Mouse (Mus musculus) forebrain, embryonic 16.5 days (tissue): ENCODE measurements around the gene Col27a1. TPM values are rescaled to one million over a fixed set of nuclear protein-coding genes. Genes with fewer than 3 reads are reported as not detected.

ENCODE experiments used
- ATAC-seq: fragments of 200-750 bp; cut with Nextera tagmentation; 2 replicates; pipeline ENCODE4 v1.8.0; 2017; ENCODE audit warnings: mild to moderate bottlenecking, moderate library complexity
- H3K27ac ChIP-seq: fragments of 300-500 bp; sonication (generic); 2 replicates; pipeline ENCODE4 v1.5.1; 2014; ENCODE audit warnings: low read length, control low read depth
- H3K27me3 ChIP-seq: fragments of 300-500 bp; sonication (generic); replicated peaks from 2 replicates; pipeline ENCODE4 v1.6.1; 2014; ENCODE audit warnings: low read length; ENCODE audit not compliant: control insufficient read depth, insufficient read depth
- H3K36me3 ChIP-seq: fragments of 300-500 bp; sonication (generic); 2 replicates; pipeline ENCODE4 v1.6.1; 2014; ENCODE audit not compliant: control insufficient read depth, insufficient read depth
- H3K4me1 ChIP-seq: fragments of 300-500 bp; sonication (generic); replicated peaks from 2 replicates; pipeline ENCODE4 v1.6.1; 2014; ENCODE audit warnings: low read length; ENCODE audit not compliant: control insufficient read depth, insufficient read depth
- H3K4me2 ChIP-seq: fragments of 300-500 bp; sonication (generic); 2 replicates; pipeline ENCODE4 v1.6.1; 2014; ENCODE audit warnings: mild to moderate bottlenecking, low read length, control low read depth
- H3K4me3 ChIP-seq: fragments of 300-500 bp; sonication (generic); replicated peaks from 2 replicates; pipeline ENCODE4 v1.5.1; 2014; ENCODE audit warnings: mild to moderate bottlenecking, low read length, control low read depth
- H3K9ac ChIP-seq: fragments of 300-500 bp; sonication (generic); replicated peaks from 2 replicates; pipeline ENCODE4 v1.6.1; 2014; ENCODE audit warnings: low read depth, low read length, control low read depth
- H3K9me3 ChIP-seq: fragments of 300-500 bp; sonication (generic); 2 replicates; pipeline ENCODE4 v1.6.1; 2016; ENCODE audit warnings: low read length; ENCODE audit not compliant: control insufficient read depth
- WGBS: fragments of 180-500 bp; shearing (Covaris S2); extraction: QIAGEN DNeasy Blood & Tissue Kit; methylation state at CpG from one replicate; pipeline ENCODE4 v1.1.7; 2014; 5-methylcytosine and 5-hydroxymethylcytosine counted together
- polyA plus RNA-seq: library from polyadenylated mRNA; unstranded; fragments of >200 nt; fragmentation: Nextera tagmentation; extraction: Ambion mirVana; gene quantifications from 2 replicates; pipeline ENCODE4 v1.2.1, GENCODE M21; 2015

The Col27a1 gene
- polyA plus RNA-seq, 1 experiment from 2014 or later, result 0.98 TPM

DNA sequence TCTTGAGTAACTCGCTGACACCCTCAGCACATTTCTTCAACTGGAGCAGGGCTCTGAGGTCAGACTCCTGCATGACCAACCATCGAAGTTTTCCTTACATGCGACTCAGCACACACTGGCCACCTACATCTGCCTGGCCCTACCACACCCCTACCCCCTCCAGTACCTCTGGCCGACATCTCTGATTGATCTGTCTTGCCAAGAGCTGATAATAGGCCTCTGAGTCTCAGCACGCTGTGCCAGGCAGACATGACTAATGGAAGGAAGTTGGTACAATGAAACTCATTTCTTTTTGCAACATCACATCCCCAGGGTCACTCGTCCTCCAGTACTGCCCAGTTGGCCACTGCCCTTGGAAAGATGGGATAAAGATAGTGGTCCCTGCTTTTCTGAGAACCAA, 35.1 kb downstream of the Col27a1 start:
- no peaks in the 10 kb centered on the region for H3K9me3 ChIP-seq
- no peak for ATAC-seq
- H3K4me2 ChIP-seq, result no peak overlapping the region
- no peaks in the 10 kb centered on the region for H3K27me3 ChIP-seq
- no peak overlapping the region for H3K4me3 ChIP-seq
- no peaks in the 10 kb centered on the region for H3K4me1 ChIP-seq
- WGBS, result 81% methylated on average over 6 of the region's 6 CpGs
- no peak overlapping the region for H3K27ac ChIP-seq
- H3K36me3 ChIP-seq, result no peaks in the 10 kb centered on the region
- no peak overlapping the region for H3K9ac ChIP-seq

DNA sequence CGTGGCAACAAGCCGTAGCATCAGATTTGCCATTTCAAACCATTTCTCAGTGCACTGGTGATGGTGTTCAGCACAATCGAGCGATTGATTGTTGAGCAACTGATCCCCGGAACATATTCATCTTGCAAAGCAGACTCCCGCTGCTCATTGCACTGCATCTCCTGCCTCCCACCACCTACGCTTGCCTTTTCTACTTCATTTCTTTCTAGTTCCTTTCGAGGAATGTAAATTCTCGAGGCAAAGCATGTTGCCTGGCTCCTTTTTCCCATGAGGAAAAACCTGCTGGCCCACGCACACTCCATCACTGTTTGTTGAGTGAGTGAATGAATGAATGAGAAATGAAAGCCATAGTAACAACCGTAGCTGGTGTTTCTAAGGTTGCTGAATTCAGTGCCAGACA, 38.0 kb downstream of the Col27a1 start:
- no peak overlapping the region for H3K4me2 ChIP-seq
- no peak overlapping the region for H3K4me3 ChIP-seq
- no peaks in the 10 kb centered on the region for H3K4me1 ChIP-seq
- H3K9me3 ChIP-seq, result no peaks in the 10 kb centered on the region
- ATAC-seq, result no peak
- H3K27me3 ChIP-seq, result no peaks in the 10 kb centered on the region
- H3K9ac ChIP-seq, result no peak overlapping the region
- no peaks in the 10 kb centered on the region for H3K36me3 ChIP-seq
- H3K27ac ChIP-seq, result no peak overlapping the region
- 86% methylated on average over 11 of the region's 11 CpGs for WGBS

DNA sequence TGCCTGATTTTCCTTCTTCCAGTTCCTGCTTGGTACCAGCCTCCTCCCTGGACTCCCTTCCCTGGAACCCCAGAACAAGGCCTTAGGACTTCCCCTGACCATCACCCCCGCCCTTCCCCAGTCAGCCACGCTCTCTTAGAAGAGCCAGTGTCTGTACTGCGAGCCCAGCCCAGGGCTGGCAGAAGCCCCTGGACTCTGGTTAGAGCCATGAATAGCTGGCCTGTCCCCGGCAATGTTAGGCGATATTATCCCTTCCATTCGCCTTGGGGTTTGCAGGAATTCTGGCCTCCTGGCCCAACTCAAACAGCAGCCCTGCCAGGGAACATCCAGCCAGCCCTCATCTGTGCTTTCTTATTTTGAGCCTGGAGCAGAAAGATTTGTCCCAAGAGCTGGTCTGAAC, 39.9 kb downstream of the Col27a1 start:
- no peaks in the 10 kb centered on the region for H3K36me3 ChIP-seq
- no peak for ATAC-seq
- H3K9ac ChIP-seq, result no peak overlapping the region
- no peaks in the 10 kb centered on the region for H3K9me3 ChIP-seq
- no peaks in the 10 kb centered on the region for H3K27me3 ChIP-seq
- peaks cover 7% of the 10 kb centered on the region for H3K4me1 ChIP-seq
- 88% methylated on average over 6 of the region's 6 CpGs for WGBS
- H3K27ac ChIP-seq, result no peak overlapping the region
- no peak overlapping the region for H3K4me2 ChIP-seq
- H3K4me3 ChIP-seq, result no peak overlapping the region

DNA sequence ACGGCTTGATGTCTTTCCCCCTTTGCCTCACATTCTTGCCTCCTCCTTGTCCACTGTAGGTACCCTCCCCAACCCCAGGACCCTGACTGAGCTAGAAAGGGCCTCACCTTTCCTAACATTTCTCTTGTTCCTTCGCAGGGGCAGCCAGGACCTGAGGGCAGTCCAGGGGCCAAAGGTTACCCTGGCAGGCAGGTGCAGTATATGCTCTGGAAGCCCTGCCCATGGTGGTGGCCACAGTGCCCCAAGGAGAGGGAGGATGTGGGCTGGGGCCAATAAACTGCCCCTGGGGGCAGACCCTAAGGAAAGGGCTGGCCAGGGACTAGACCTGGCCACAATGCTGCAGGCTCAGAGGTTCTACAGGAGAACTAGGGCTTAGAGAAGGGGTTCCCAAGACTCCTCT, 40.3 kb downstream of the Col27a1 start:
- 87% methylated on average over 2 of the region's 2 CpGs for WGBS
- Histone ChIP-seq H3K27me3 (no peaks in the 10 kb centered on the region), H3K9ac (no peak overlapping the region), H3K9me3 (no peaks in the 10 kb centered on the region), H3K27ac (no peak overlapping the region), H3K36me3 (no peaks in the 10 kb centered on the region), H3K4me3 (no peak overlapping the region), H3K4me1 (peaks cover 7% of the 10 kb centered on the region), H3K4me2 (no peak overlapping the region)
- no peak for ATAC-seq

DNA sequence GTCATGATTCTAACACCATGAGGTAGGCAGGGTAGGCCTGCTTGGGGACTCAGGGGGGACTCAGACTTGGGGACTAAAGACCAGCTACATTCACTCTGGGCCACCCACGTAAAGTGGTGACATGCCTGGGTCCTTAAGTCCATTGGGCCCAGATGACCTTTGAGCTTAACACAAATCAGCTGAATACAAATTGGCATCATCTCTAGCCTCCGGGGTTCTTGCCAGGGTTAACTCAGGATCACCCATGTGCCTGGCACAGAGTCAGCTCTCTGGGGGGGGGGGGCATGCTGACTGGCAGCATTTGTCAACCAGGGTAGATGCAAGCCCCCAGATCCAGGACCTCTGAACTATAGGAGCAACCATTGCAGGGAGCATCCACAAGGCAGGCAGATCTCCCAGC, 42.6 kb downstream of the Col27a1 start:
- H3K9me3 ChIP-seq, result no peaks in the 10 kb centered on the region
- ATAC-seq, result no peak
- whole genome bisulfite sequencing, result 81% methylated on average over 2 of the region's 2 CpGs

DNA sequence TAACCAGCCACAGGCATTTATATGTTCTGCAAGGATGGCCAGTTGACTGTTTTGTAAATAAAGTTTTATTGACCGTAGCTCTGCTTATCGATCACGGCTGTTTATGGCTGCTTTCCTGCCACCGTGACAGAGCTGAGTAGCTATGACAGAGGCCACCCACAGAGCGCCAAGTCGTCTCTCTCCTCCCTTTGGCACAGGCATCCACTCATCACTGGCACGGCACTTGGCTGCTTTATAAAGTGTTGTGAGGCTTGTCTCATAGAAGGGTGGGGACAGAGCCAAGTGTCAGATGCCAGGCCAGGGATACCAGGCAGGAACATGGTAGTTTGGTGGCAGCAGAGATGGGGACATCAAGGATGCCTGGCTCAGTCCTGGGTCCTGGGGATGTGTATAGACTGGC, 43.5 kb downstream of the Col27a1 start:
- 48% methylated on average over 7 of the region's 7 CpGs for WGBS

More for the DNA sequence above, 42.6 kb downstream of the Col27a1 start:
- Histone ChIP-seq H3K4me1 (peaks cover 10% of the 10 kb centered on the region), H3K9ac (no peak overlapping the region), H3K27me3 (no peaks in the 10 kb centered on the region), H3K4me2 (no peak overlapping the region), H3K36me3 (no peaks in the 10 kb centered on the region), H3K4me3 (no peak overlapping the region), H3K27ac (no peak overlapping the region)

DNA sequence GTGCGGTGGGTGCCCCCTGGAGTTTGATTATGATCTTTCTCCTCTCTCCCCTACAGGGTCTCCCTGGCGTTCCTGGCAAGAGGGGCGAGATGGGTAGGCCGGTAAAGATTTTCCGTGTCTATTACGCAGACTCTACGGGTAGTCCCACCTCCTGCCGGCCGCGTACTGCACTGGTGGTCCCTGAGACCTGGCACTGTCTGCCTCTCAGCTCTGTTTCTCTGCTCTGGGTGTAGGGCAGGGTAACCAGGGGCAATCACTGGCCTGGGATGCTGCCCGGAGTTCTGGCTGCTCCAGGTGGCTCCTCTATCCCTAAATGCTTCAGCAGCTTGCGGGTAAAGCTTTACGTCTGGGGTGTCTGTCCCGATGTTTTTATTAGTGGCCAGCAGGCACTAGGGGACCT, 44.3 kb downstream of the Col27a1 start:
- no peaks in the 10 kb centered on the region for H3K27me3 ChIP-seq
- ATAC-seq, result no peak
- no peak overlapping the region for H3K27ac ChIP-seq
- no peak overlapping the region for H3K4me2 ChIP-seq
- H3K4me3 ChIP-seq, result no peak overlapping the region
- WGBS, result 87% methylated on average over 14 of the region's 14 CpGs
- no peaks in the 10 kb centered on the region for H3K36me3 ChIP-seq
- H3K9ac ChIP-seq, result no peak overlapping the region
- H3K9me3 ChIP-seq, result no peaks in the 10 kb centered on the region
- H3K4me1 ChIP-seq, result peaks cover 10% of the 10 kb centered on the region

More for the DNA sequence above, 43.5 kb downstream of the Col27a1 start:
- Histone ChIP-seq H3K4me1 (peaks cover 10% of the 10 kb centered on the region), H3K27me3 (no peaks in the 10 kb centered on the region), H3K9me3 (no peaks in the 10 kb centered on the region), H3K27ac (no peak overlapping the region), H3K9ac (no peak overlapping the region), H3K4me3 (no peak overlapping the region), H3K36me3 (no peaks in the 10 kb centered on the region), H3K4me2 (no peak overlapping the region)
- peak; percentile 41; the same call in 1 of the 2 replicates for ATAC-seq

DNA sequence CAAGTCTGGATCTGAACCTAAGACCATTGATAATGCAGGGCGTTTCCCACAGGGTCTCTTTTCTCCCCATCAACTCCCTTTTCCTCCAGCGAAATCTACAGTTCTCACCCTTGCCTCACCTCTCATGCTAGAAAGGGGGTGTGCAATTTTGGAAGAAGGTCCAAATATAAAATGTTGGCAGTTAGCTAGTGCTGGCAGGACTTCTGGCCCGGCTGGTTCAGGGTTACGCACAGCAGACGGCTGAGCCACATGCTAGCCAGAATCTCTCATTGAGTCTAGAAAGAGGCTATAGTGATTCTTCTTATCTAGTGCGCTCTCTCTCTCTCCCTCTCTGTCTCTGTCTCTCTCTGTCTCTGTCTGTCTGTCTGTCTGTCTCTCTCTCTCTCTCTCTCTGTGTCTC, 45.3 kb downstream of the Col27a1 start:
- 82% methylated on average over 6 of the region's 6 CpGs for WGBS
- H3K4me2 ChIP-seq, result no peak overlapping the region
- no peaks in the 10 kb centered on the region for H3K27me3 ChIP-seq
- no peak overlapping the region for H3K4me3 ChIP-seq
- H3K9me3 ChIP-seq, result no peaks in the 10 kb centered on the region
- H3K9ac ChIP-seq, result no peak overlapping the region
- H3K36me3 ChIP-seq, result no peaks in the 10 kb centered on the region
- H3K27ac ChIP-seq, result no peak overlapping the region
- peaks cover 10% of the 10 kb centered on the region for H3K4me1 ChIP-seq
- ATAC-seq, result no peak

DNA sequence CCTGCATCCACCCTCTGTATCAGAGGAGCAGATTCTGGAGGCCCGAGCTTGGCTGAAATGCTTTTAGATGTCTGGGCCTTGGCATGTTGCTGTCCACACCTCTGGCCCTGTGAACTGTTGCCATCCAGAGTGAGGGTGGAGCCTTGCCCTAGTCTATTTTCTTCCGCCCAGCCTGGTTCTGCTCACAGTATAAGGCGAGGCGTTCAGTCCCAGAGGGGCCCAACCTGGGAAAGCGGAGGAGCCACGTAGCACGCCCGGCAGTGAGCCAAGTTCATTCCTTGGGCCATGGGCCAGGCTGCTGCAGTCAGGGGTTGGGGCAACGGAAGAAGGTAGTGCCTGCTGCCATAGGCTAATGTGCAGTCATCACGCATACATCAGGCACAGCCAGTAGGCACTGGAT, 46.7 kb downstream of the Col27a1 start:
- Histone ChIP-seq H3K9ac (no peak overlapping the region), H3K27ac (no peak overlapping the region), H3K4me2 (no peak overlapping the region), H3K4me3 (no peak overlapping the region), H3K4me1 (peaks cover 10% of the 10 kb centered on the region), H3K9me3 (no peaks in the 10 kb centered on the region), H3K36me3 (no peaks in the 10 kb centered on the region), H3K27me3 (no peaks in the 10 kb centered on the region)
- WGBS, result 75% methylated on average over 10 of the region's 10 CpGs
- ATAC-seq, result no peak

DNA sequence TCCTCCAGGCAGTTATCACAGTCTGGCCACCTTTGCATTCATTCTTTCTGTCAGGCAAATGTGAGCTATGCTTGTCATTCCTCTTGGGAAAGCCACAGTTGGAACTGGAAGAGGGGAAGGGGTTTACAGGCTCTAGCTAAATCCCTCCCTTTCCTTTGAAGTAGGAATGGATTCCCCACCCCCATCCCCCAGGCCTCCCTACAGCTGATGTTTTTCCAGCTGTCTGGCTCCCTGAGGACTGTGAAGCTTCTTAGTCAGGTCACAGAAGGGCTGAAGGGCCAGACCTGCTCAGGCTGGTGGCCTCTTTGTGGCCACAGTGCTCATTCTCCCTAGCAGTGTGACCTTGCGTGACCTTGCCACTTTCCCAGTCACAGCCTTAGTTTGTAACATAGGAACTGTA, 49.1 kb downstream of the Col27a1 start:
- WGBS, result 93% methylated on average over 1 of the region's 1 CpGs
- no peaks in the 10 kb centered on the region for H3K27me3 ChIP-seq
- no peak overlapping the region for H3K9ac ChIP-seq
- H3K4me3 ChIP-seq, result no peak overlapping the region
- H3K9me3 ChIP-seq, result no peaks in the 10 kb centered on the region
- H3K27ac ChIP-seq, result no peak overlapping the region
- H3K4me2 ChIP-seq, result no peak overlapping the region
- ATAC-seq, result no peak
- peaks cover 5% of the 10 kb centered on the region; the same call in 1 of the 2 replicates for H3K4me1 ChIP-seq
- no peaks in the 10 kb centered on the region for H3K36me3 ChIP-seq
